Mouse (Mus musculus) spleen, adult 10 weeks (tissue): ENCODE measurements around the gene Pth2r. TPM values are rescaled to one million over a fixed set of nuclear protein-coding genes. Genes with fewer than 3 reads are reported as not detected.

Experiments used
- polyA plus RNA-seq: library from polyadenylated mRNA; stranded (reverse); fragments of 350-450 nt; fragmentation: Illumina TruSeq; extraction: RNeasy Lipid Tissue Mini Kit (QIAGEN cat#74804); gene quantifications from one replicate; pipeline ENCODE4 v1.2.3, GENCODE M21; 2015; ENCODE audit warnings: low replicate concordance; ENCODE audit not compliant: insufficient read depth

Gene Pth2r
- polyA plus RNA-seq: not detected

GRCm38 (mm10) chr1:65281756-65282155 lies at the start of gene Pth2r:
TSS of gene Pth2r (plus strand) at chr1:65282056.

Other genes starting within 250 kb of the Pth2r start
- 2.5 TPM for gene Akr1cl, start 249.3 kb upstream of the Pth2r start, polyA plus RNA-seq
- gene Cryge, start 230.9 kb upstream of the Pth2r start, polyA plus RNA-seq: not detected
- gene Crygd, start 218.6 kb upstream of the Pth2r start, polyA plus RNA-seq: not detected
- gene Crygc, start 208.4 kb upstream of the Pth2r start, polyA plus RNA-seq: not detected
- gene Crygb, start 199.8 kb upstream of the Pth2r start, polyA plus RNA-seq: not detected
- not detected for gene Cryga, start 178.7 kb upstream of the Pth2r start, polyA plus RNA-seq
- gene Gm28845, start 162.5 kb upstream of the Pth2r start, polyA plus RNA-seq: not detected
- gene D630023F18Rik, start 158.8 kb upstream of the Pth2r start, polyA plus RNA-seq: 0.14 TPM
- gene Idh1, start 95.6 kb upstream of the Pth2r start, polyA plus RNA-seq: 67.6 TPM
- 43.6 TPM for gene Pikfyve, start 95.4 kb upstream of the Pth2r start, polyA plus RNA-seq